Mouse (Mus musculus): ENCODE data around the gene Vpreb2. TPM values are rescaled to one million over a fixed set of nuclear protein-coding genes. Genes with fewer than 3 reads are reported as not detected.
"Not testable (repeated sequence)": the region's sequence is repeated elsewhere in the genome, so short reads cannot be mapped to it uniquely, and the experiment has no call there.

Gene Vpreb2
- polyA plus RNA-seq, 1 experiment from 2014 or later: not detected

DNA sequence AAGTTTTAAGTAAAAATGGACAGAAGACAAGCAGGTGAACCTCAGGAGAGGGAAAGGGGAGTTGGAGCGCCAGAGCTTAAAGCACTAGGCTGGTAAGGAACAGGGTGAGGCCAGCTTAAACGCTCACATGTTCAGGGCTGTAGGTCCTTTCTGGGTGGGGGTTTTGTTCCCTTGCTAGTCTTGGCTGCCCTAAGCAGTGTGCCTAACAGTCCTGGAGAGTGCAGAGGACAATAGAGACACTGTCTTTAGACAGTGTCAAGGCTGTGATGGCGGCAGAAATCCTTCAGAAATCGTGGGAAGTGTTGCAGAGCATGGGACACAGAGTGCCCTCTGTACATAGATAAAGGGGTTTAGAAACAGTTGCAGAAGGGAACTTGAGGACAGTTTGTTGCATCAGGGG lies 30.2 kb upstream of the Vpreb2 start:
- Histone ChIP-seq H3K9ac (replicated peaks) (no peak overlapping the region), H3K27ac (0 out of 2 replicates have a peak overlapping the region, but pooled peaks have one; percentile 1), H3K9me3 (no peaks in the 10 kb centered on the region), H3K4me2 (no peak overlapping the region), H3K36me3 (no peaks in the 10 kb centered on the region), H3K4me3 (replicated peaks) (no peak overlapping the region), H3K4me1 (replicated peaks) (peaks cover 4% of the 10 kb centered on the region; the same call in 1 of the 2 replicates), H3K27me3 (no peaks in the 10 kb centered on the region)
- 71% methylated on average over 4 of the region's 4 CpGs for WGBS
- no peak for ATAC-seq (ENCODE audit: insufficient number of reproducible peaks, insufficient read depth, low FRiP score, low TSS enrichment, low read depth)

DNA sequence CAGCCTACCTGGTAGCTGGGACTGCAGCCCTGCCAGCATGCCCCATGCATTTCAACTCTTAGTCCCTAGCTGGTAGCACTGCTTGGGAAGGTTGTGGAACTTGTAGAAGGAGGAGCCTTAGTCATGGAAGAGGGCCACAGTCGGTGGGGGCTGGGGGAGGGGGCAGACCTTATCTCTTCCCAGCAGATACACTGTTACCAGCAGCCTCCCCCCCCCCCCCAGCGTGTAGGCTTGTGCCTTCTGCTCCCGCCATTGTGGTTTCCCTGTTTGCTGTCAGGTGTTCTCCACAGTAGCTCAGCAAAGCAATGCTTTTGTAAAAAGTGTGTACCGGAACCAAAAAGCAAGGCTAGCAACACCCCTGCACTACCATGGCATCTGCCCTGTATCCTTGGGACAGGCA lies 28.6 kb upstream of the Vpreb2 start:
- no peak for ATAC-seq (ENCODE audit: insufficient number of reproducible peaks, insufficient read depth, low FRiP score, low TSS enrichment, low read depth)
- WGBS: 83% methylated on average over 3 of the region's 4 CpGs

DNA sequence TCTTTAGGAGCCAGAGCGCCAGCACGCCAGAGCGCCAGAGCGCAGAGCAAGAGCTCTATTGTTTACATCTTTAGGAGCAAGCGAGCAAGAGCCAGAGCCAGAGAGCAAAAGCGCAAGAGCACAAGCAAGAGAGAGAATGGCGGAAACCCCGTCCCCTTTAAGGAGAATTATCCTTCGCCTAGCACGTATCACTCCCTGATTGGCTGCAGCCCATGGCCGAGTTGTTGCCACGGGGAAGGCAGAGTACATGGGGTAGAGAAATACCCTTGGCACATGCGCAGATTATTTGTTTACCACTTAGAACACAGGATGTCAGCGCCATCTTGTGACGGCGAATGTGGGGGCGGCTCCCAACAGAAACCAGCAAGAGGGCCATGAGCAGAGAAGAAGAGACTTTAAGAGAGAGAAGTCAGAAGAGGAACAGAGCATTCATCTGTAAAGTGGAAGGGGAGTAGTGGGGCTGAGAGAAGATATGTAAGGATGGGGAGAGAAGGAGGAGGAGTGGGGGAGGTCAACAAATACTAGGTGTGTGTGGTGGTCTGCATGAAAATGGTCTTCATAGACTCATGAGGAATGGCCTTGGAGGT lies 24.1 kb upstream of the Vpreb2 start:
- not testable (repeated sequence) for H3K9me3 ChIP-seq; H3K4me1 ChIP-seq (replicated peaks); H3K4me3 ChIP-seq (replicated peaks); H3K4me2 ChIP-seq; H3K9ac ChIP-seq (replicated peaks); H3K27me3 ChIP-seq; ATAC-seq (ENCODE audit: insufficient number of reproducible peaks, insufficient read depth, low FRiP score, low TSS enrichment, low read depth); H3K27ac ChIP-seq; H3K36me3 ChIP-seq
- 96% methylated on average over 17 of the region's 17 CpGs for WGBS

More for the DNA sequence above, 28.6 kb upstream of the Vpreb2 start:
- H3K9ac ChIP-seq (replicated peaks): no peak overlapping the region
- no peak overlapping the region for H3K27ac ChIP-seq
- peaks cover 4% of the 10 kb centered on the region; the same call in 1 of the 2 replicates for H3K4me1 ChIP-seq (replicated peaks)
- H3K27me3 ChIP-seq: no peaks in the 10 kb centered on the region
- H3K4me3 ChIP-seq (replicated peaks): no peak overlapping the region
- no peaks in the 10 kb centered on the region for H3K36me3 ChIP-seq
- H3K9me3 ChIP-seq: peaks cover 4% of the 10 kb centered on the region; the same call in 1 of the 2 replicates
- no peak overlapping the region for H3K4me2 ChIP-seq

DNA sequence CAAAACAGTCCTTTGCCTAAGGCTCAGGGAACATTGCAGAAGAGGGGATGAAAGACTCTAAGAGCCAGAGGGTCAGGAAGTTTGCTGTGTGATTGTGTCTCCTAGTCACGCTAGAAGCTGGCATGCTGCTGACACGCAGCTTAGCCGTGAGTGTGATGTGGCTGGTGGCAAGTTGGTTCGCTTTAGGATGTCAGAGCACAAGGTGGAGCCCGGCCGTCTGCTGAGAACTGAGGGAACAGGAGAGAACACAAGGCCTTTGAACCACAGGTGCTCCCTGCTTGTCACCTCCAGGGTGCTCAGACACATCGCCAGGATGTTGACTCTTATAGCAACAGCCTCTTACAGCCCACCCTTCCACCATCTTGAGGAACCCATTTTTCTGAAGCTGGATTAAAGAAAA lies 18.1 kb upstream of the Vpreb2 start:
- H3K4me1 ChIP-seq (replicated peaks): no peaks in the 10 kb centered on the region
- no peaks in the 10 kb centered on the region for H3K27me3 ChIP-seq
- no peaks in the 10 kb centered on the region for H3K36me3 ChIP-seq
- no peak overlapping the region for H3K27ac ChIP-seq
- H3K9ac ChIP-seq (replicated peaks): no peak overlapping the region
- H3K9me3 ChIP-seq: no peaks in the 10 kb centered on the region
- H3K4me3 ChIP-seq (replicated peaks): no peak overlapping the region
- WGBS: 76% methylated on average over 7 of the region's 7 CpGs
- ATAC-seq (ENCODE audit: insufficient number of reproducible peaks, insufficient read depth, low FRiP score, low TSS enrichment, low read depth): no peak
- no peak overlapping the region for H3K4me2 ChIP-seq

DNA sequence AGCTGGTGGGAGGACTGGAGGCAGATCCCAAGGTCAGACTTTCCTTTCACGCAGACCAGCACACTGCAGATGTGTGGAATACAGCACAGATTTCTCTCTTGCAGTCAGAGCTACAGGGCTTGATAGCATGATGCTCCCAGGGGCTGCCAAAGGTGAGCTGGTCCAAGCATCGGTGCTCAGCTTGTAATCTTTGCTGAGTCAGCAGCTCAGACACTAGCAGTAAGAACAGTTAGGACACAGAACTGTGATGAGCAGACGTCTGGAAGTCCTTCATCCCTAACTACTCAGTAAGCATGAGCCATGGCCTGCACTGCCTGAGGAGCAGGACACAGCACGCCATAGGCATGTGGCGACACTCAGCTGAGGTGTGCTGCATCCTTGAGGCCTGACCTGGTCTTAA lies 8.4 kb upstream of the Vpreb2 start:
- ATAC-seq (ENCODE audit: insufficient number of reproducible peaks, insufficient read depth, low FRiP score, low TSS enrichment, low read depth): no peak
- Histone ChIP-seq H3K4me1 (replicated peaks) (no peaks in the 10 kb centered on the region), H3K4me3 (replicated peaks) (no peak overlapping the region), H3K9me3 (no peaks in the 10 kb centered on the region), H3K27me3 (no peaks in the 10 kb centered on the region; the same call in 1 of the 2 replicates), H3K9ac (replicated peaks) (no peak overlapping the region), H3K4me2 (no peak overlapping the region), H3K27ac (no peak overlapping the region), H3K36me3 (no peaks in the 10 kb centered on the region)
- WGBS: 71% methylated on average over 5 of the region's 5 CpGs

DNA sequence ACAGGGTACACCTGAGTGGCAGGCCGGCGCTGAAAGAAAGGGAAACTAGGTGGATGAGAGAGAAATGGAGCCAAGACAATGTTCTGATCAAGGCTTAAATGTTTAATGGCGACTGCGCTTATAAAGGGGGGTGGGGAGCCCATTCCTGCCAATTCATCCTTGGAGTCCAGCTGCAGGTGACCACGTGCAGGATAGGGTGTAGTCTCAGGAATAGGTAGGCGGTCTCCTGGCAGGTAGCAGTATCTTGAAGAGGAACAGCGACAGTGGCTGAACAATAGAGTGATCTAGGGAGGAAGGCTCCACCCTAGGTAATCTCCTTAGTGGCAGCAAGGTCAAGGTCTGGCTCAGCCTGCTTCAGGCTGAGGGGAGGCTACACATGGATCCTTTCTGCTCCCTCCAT lies 2.4 kb upstream of the Vpreb2 start:
- not testable (repeated sequence) for ATAC-seq (ENCODE audit: insufficient number of reproducible peaks, insufficient read depth, low FRiP score, low TSS enrichment, low read depth); H3K36me3 ChIP-seq; H3K4me3 ChIP-seq (replicated peaks); H3K4me1 ChIP-seq (replicated peaks); H3K9me3 ChIP-seq; H3K9ac ChIP-seq (replicated peaks); H3K27ac ChIP-seq; H3K27me3 ChIP-seq; H3K4me2 ChIP-seq
- WGBS: 73% methylated on average over 7 of the region's 7 CpGs

DNA sequence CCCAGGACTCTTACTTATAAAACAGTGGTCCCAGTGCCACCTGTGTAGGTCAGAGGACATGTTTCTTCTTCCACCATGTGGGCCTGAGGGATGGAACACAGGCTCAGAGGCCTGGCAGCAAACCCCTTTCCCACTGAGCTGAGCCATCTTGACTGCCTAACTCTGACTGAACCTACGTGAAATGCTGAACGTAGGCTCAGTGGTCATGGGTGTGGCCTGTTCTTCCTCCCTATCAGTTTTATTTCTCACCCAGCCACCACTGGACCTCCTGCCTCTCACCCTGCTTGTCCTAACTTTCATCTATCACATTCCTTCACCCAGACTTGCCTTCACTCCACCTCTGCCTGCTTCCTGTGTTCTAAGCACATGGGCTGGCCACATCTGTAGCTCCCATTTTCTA lies 3.0 kb downstream of the Vpreb2 start:
- Histone ChIP-seq H3K4me2 (no peak overlapping the region), H3K4me1 (replicated peaks) (peaks cover 6% of the 10 kb centered on the region; the same call in 1 of the 2 replicates), H3K9ac (replicated peaks) (no peak overlapping the region), H3K27ac (no peak overlapping the region), H3K9me3 (no peaks in the 10 kb centered on the region), H3K27me3 (no peaks in the 10 kb centered on the region), H3K36me3 (no peaks in the 10 kb centered on the region), H3K4me3 (replicated peaks) (no peak overlapping the region)
- WGBS: 84% methylated on average over 2 of the region's 2 CpGs
- no peak for ATAC-seq (ENCODE audit: insufficient number of reproducible peaks, insufficient read depth, low FRiP score, low TSS enrichment, low read depth)

DNA sequence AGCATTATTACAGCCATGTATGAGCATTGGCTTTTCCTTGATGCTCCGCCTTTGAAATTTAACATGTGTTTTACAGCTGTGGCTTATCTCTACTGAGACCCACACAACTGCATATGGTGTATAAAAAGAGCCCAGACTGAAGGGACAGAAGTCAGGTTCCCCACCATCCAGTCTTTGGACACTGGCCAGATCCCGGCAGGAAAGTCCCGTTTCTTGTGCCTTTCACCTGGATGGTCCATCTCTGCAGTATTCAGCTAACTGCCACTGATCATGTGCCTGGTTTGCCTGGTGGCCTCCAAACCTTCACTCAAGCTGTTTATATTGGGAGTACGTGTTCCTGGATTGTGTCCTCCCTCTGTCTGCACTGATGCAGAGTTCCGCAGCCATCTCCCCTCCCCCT lies 4.0 kb downstream of the Vpreb2 start:
- Histone ChIP-seq H3K27ac (no peak overlapping the region), H3K27me3 (no peaks in the 10 kb centered on the region)

DNA sequence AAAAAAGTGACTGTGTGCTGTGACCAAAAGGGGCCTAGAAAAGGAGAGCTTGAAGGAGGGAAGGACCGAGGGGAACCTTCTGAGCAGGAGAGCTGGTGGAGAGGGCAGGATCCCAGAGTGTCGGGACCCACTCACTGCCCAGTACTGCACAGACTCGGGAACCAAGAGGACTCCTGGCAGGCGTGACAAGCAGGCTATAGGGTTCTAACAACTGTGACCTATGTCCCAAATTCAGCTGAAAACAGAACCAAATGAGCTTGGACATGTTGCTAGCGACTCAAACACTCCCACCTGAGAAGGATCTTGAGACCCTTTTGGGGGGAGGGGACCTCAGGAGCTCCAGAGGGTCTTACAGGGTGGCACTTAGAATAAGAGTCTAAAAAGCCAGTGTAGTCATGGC lies 4.8 kb downstream of the Vpreb2 start:
- H3K9me3 ChIP-seq: peaks cover 11% of the 10 kb centered on the region
- H3K27me3 ChIP-seq: no peaks in the 10 kb centered on the region
- 65% methylated on average over 5 of the region's 5 CpGs for WGBS
- H3K4me2 ChIP-seq: no peak overlapping the region
- no peaks in the 10 kb centered on the region for H3K36me3 ChIP-seq
- H3K4me1 ChIP-seq (replicated peaks): peaks cover 6% of the 10 kb centered on the region; the same call in 1 of the 2 replicates
- H3K27ac ChIP-seq: no peak overlapping the region
- H3K9ac ChIP-seq (replicated peaks): no peak overlapping the region
- no peak overlapping the region for H3K4me3 ChIP-seq (replicated peaks)
- no peak for ATAC-seq (ENCODE audit: insufficient number of reproducible peaks, insufficient read depth, low FRiP score, low TSS enrichment, low read depth)

More for the DNA sequence above, 4.0 kb downstream of the Vpreb2 start:
- Histone ChIP-seq H3K36me3 (no peaks in the 10 kb centered on the region), H3K9ac (replicated peaks) (no peak overlapping the region), H3K4me1 (replicated peaks) (peaks cover 6% of the 10 kb centered on the region; the same call in 1 of the 2 replicates), H3K9me3 (0 out of 2 replicates have a peak, but pooled peaks cover 2% of the 10 kb centered on the region), H3K4me2 (no peak overlapping the region), H3K4me3 (replicated peaks) (no peak overlapping the region)
- WGBS: 65% methylated on average over 5 of the region's 5 CpGs
- no peak for ATAC-seq (ENCODE audit: insufficient number of reproducible peaks, insufficient read depth, low FRiP score, low TSS enrichment, low read depth)

DNA sequence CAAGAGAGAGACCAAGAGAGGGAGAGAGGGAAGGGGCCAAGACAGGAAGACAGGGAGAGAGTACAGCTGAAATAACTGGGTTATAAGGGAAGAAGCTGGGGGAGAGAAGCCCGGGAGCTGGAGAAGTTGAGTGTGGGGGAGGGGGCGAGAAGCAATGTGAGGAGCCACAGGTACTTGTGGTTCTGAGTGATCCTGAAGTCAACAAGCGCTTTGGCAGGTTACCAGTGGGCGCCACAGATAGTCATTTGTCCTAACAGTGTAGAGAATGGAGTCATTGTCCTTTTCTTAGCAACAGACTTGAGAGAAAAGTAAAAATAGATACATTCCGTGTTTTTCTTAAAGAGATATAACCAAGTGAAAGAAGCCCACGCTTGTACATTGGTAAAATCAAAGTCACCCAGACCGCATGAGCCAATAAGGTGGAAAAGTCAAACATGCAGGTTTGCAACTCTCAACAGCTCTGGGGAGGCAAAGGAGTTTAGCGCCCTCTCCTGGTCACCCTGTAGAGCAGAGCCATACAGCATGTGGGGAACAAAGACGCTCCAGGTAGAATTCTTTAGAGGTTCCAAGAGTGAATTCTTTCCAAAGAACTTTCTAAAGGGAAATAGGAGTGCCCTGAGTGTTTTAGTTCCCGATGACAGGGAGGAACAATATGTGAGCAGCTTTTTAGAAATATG lies 6.4 kb downstream of the Vpreb2 start:
- WGBS: 67% methylated on average over 10 of the region's 10 CpGs
- peaks cover 21% of the 10 kb centered on the region for H3K9me3 ChIP-seq
- H3K27me3 ChIP-seq: no peaks in the 10 kb centered on the region
- no peak for ATAC-seq (ENCODE audit: insufficient number of reproducible peaks, insufficient read depth, low FRiP score, low TSS enrichment, low read depth)
- H3K4me2 ChIP-seq: no peak overlapping the region
- no peak overlapping the region for H3K27ac ChIP-seq
- no peak overlapping the region for H3K9ac ChIP-seq (replicated peaks)
- no peak overlapping the region for H3K4me3 ChIP-seq (replicated peaks)
- H3K4me1 ChIP-seq (replicated peaks): peaks cover 6% of the 10 kb centered on the region; the same call in 1 of the 2 replicates
- no peaks in the 10 kb centered on the region for H3K36me3 ChIP-seq

DNA sequence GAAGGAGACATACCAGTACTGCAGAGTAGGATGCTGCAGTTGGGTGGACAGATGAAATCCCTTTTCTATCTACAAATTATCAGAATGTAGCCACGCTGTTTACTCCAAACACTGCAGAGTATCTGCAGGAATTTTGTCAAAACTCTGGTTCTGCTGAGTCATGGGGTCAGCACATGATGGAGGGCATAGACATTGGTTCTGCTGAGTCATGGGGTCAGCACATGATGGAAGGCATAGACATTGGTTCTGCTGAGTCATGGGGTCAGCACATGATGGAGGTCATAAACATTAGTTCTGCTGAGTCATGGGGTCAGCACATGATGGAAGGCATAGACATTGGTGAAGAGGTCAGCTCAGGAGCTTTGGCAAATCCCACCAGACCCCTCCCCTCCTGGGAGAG lies 7.5 kb downstream of the Vpreb2 start:
- Histone ChIP-seq H3K4me2 (no peak overlapping the region), H3K4me3 (replicated peaks) (no peak overlapping the region), H3K9ac (replicated peaks) (no peak overlapping the region), H3K9me3 (peaks cover 32% of the 10 kb centered on the region), H3K4me1 (replicated peaks) (peaks cover 6% of the 10 kb centered on the region; the same call in 1 of the 2 replicates), H3K27ac (no peak overlapping the region), H3K36me3 (no peaks in the 10 kb centered on the region), H3K27me3 (no peaks in the 10 kb centered on the region)
- WGBS: 91% methylated on average over 1 of the region's 1 CpGs
- no peak for ATAC-seq (ENCODE audit: insufficient number of reproducible peaks, insufficient read depth, low FRiP score, low TSS enrichment, low read depth)
